Mouse (Mus musculus): Measurements from ENCODE around the gene Ppara. TPM values are rescaled to one million over a fixed set of nuclear protein-coding genes. Genes with fewer than 3 reads are reported as not detected.

Gene Ppara
- total and polyA plus RNA-seq, 3 experiments, result 12.9 to 60.7 (median 53.1) TPM

DNA sequence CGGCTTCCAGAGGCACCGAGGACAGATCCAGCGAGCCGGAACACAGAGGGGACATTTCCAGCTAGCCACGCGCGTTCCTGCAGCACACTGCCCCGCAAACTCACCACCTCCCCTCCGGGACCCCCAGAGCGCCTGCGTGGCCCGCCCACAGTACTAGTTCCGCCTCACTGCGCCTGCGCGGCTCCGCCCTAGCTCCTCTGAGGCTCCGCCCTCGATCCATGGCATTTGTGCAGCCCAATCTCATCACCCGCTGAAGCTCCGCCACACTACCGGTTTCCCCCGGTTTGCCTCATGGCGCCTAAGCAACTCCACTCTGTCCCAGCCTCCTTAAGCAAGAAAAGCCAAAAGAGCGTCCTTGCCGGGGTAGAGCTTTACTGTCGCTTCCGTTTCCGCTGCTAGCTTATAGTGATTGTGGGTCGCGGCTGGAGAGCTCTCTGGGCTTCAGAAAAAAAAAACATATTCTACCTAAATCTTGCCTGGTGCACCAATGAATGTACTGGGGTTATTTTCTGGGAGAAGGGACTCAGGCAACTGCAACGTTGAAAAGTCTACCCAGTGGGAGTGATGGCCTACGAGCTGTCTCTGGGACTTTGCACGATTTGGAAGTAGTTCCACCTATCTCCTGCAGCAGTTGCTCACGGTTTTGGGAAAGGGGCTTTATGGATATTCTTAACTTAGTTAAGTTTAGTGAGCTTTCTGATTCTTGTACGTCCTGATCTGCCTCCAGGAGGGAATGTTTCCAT, 76.9 kb downstream of the Ppara start, which contains the start of gene Cdpf1:
TSS of gene Cdpf1 (minus strand) at position 163 of the 743 bp plus-strand sequence.
- DNase-seq, result peak; percentile 99 to 100
- no peaks in the 10 kb centered on the region for H3K27me3 ChIP-seq (ENCODE audit: control insufficient read depth, insufficient read depth, low read length)
- peak within 1 kb of the TSS; percentile 78 for H3K9ac ChIP-seq (ENCODE audit: low read depth, low read length)
- H3K27ac ChIP-seq, result peak within 1 kb of the TSS; percentile 97
- peaks cover 3% of the 10 kb centered on the region for H3K4me1 ChIP-seq (ENCODE audit: control insufficient read depth, insufficient read depth, low read length)
- TF ChIP-seq CTCF (IDR thresholded peaks at IDR 0.05), result peak; percentile 18
- peak; percentile 98 for TF ChIP-seq POLR2A (IDR thresholded peaks at IDR 0.05; ENCODE audit: insufficient read depth, low read depth, low read length)
- peak; percentile 51; the same call in 1 of the 2 replicates for TF ChIP-seq EP300 (IDR thresholded peaks at IDR 0.05; ENCODE audit: insufficient read depth, low read depth, low read length)
- H3K79me2 ChIP-seq (replicated peaks; ENCODE audit: control insufficient read depth, insufficient read depth, low read length), result no peaks in the 10 kb centered on the region
- WGBS, result 2% methylated on average over 36 of the region's 36 CpGs
- H3K4me3 ChIP-seq, result peak within 1 kb of the TSS; percentile 78
- intact Hi-C loops (cut with DNase I), result loop anchor here (1.0 to 5.0 kb wide), 6 partner anchors 21 to 199 kb away; partner anchors contain the start of genes Gtse1, Trmu and Ttc38
- H3K36me3 ChIP-seq (ENCODE audit: control insufficient read depth, insufficient read depth, low read length), result no peaks in the 10 kb centered on the region

DNA sequence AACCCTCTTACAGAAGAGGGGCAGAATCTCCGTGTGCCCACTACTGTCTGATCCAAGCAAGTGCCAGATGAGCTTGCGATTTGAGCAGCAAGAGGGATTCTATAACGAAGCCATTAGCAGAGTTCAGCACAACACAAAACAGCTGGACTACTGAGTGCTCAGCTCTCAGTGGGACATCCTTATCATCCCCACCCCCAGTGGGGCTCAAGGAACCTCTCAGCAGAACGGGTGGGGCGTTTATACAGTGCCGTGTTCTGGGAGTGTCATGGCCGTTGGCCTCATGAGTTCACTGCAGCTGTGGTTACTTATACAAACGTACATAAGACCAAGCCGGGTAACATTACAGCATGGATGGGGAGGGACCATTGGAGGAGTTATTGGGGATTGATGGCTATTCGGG, 78.6 kb downstream of the Ppara start:
- Histone ChIP-seq H3K79me2 (replicated peaks; ENCODE audit: control insufficient read depth, insufficient read depth, low read length) (no peaks in the 10 kb centered on the region), H3K9ac (ENCODE audit: low read depth, low read length) (no peak overlapping the region), H3K4me1 (ENCODE audit: control insufficient read depth, insufficient read depth, low read length) (peaks cover 3% of the 10 kb centered on the region), H3K27ac (no peak overlapping the region), H3K27me3 (ENCODE audit: control insufficient read depth, insufficient read depth, low read length) (no peaks in the 10 kb centered on the region), H3K36me3 (ENCODE audit: control insufficient read depth, insufficient read depth, low read length) (no peaks in the 10 kb centered on the region), H3K4me3 (no peak overlapping the region)
- intact Hi-C loops (cut with DNase I), result loop anchor here (5.0 kb wide), 3 partner anchors 76 to 201 kb away; no protein-coding TSS in a partner anchor
- TF ChIP-seq EP300 (IDR thresholded peaks at IDR 0.05; ENCODE audit: insufficient read depth, low read depth, low read length) (no peak), CTCF (IDR thresholded peaks at IDR 0.05) (no peak), POLR2A (IDR thresholded peaks at IDR 0.05; ENCODE audit: insufficient read depth, low read depth, low read length) (no peak)
- 59% methylated on average over 10 of the region's 10 CpGs for WGBS
- DNase-seq, result no peak

DNA sequence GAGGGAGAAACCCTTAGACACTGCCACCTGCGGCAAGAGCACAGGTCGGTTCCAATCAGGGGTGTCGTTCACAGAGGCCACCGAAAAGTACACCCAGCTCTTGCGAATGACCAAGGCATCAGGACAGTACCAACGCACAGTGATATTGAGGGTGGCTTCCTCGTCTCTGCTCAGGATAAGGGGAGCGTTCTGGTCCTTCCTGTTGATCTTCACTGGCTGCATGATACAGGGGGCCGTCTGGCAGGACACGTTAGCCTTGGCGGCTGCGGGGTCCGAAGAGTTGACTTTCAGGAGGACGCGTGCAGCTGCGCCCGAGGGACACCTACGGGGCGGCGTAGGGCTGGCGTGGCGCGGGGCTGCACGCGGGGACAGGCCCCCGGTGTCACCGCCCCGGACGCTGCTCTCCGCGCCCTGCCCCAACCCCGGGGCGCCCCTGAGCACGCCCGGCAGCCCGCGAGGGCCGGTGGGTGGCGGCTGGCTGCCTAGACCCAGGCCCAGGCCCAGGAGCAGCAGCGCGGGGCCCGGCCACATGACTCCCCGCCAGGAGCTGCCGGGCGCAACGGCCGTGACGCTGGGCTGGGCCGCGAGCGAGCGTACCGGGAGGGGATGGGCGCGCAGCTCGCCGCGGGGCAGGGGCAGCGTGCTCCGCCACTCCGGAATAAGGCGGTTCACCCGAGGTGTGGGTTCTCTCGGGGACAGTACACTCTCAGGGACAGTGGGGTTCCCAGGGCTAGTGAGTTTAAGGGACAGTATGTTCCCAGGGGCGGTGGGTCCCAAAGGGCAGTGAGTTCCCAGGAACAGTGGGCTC, 86.6 kb downstream of the Ppara start, which contains the start of gene Pkdrej:
TSS of gene Pkdrej (minus strand) at position 532 of the 808 bp plus-strand sequence.
- H3K27ac ChIP-seq, result peak within 1 kb of the TSS; percentile 71
- peaks cover 4% of the 10 kb centered on the region; the same call in 1 of the 2 replicates for H3K4me1 ChIP-seq (ENCODE audit: control insufficient read depth, insufficient read depth, low read length)
- H3K79me2 ChIP-seq (replicated peaks; ENCODE audit: control insufficient read depth, insufficient read depth, low read length), result no peaks in the 10 kb centered on the region
- H3K36me3 ChIP-seq (ENCODE audit: control insufficient read depth, insufficient read depth, low read length), result no peaks in the 10 kb centered on the region
- peak within 1 kb of the TSS; percentile 75 for H3K9ac ChIP-seq (ENCODE audit: low read depth, low read length)
- DNase-seq, result peak; percentile 68 to 76
- TF ChIP-seq CTCF (IDR thresholded peaks at IDR 0.05) (no peak), POLR2A (IDR thresholded peaks at IDR 0.05; ENCODE audit: insufficient read depth, low read depth, low read length) (no peak), EP300 (IDR thresholded peaks at IDR 0.05; ENCODE audit: insufficient read depth, low read depth, low read length) (no peak)
- H3K27me3 ChIP-seq (ENCODE audit: control insufficient read depth, insufficient read depth, low read length), result peaks cover 1% of the 10 kb centered on the region; the same call in 1 of the 2 replicates
- intact Hi-C loops (cut with DNase I), result no loop called here
- peak within 1 kb of the TSS; percentile 46 for H3K4me3 ChIP-seq
- 3% methylated on average over 65 of the region's 65 CpGs for WGBS

DNA sequence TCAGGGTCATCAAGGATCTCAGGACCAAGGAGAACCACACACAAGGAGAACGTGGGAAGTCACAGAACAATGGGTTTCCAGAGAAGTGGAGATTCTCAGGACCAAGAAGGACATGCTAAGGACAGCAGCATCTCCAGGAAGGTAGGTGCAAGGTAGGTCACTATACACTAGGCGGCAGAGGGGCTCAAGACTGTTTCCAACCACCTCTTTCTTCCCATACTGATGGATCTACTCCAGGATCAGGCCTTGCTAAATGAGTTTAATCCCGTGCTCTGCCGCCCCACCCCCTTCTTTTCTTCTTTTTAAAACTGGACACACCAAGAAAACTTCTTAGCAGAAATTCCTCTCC, 87.2 kb downstream of the Ppara start:
- WGBS, result 26% methylated on average over 4 of the region's 4 CpGs
- H3K4me3 ChIP-seq, result peak overlapping the region; percentile 46
- H3K36me3 ChIP-seq (ENCODE audit: control insufficient read depth, insufficient read depth, low read length), result no peaks in the 10 kb centered on the region
- H3K27ac ChIP-seq, result peak overlapping the region; percentile 71
- intact Hi-C loops (cut with DNase I), result no loop called here
- H3K4me1 ChIP-seq (ENCODE audit: control insufficient read depth, insufficient read depth, low read length), result peaks cover 4% of the 10 kb centered on the region; the same call in 1 of the 2 replicates
- peak overlapping the region; percentile 75 for H3K9ac ChIP-seq (ENCODE audit: low read depth, low read length)
- no peak for DNase-seq
- H3K79me2 ChIP-seq (replicated peaks; ENCODE audit: control insufficient read depth, insufficient read depth, low read length), result no peaks in the 10 kb centered on the region
- no peak for TF ChIP-seq EP300 (IDR thresholded peaks at IDR 0.05; ENCODE audit: insufficient read depth, low read depth, low read length)
- TF ChIP-seq CTCF (IDR thresholded peaks at IDR 0.05), result peak; percentile 31
- H3K27me3 ChIP-seq (ENCODE audit: control insufficient read depth, insufficient read depth, low read length), result peaks cover 1% of the 10 kb centered on the region; the same call in 1 of the 2 replicates

DNA sequence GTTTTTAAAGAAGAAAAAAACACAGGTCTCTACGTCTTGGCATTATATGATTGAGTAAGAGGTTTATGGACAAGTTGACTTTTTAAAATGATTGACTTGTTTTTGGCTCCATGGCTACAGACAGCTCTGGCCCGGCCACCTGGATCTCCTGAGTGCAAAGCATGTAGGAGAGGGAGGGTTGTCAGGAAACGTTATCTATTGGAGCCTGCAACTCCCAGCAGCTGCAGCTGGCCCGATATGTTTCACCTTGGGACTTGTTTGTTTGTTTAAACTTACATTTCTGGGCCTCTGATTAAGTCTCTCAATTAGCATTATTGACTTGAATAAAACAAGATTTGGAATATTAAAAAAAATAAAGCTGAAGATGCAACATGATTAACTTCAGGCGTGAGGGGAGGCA, 91.9 kb downstream of the Ppara start:
- H3K4me1 ChIP-seq (ENCODE audit: control insufficient read depth, insufficient read depth, low read length), result no peaks in the 10 kb centered on the region
- intact Hi-C loops (cut with DNase I), result no loop called here
- WGBS, result 38% methylated on average over 5 of the region's 5 CpGs
- H3K4me3 ChIP-seq, result no peak overlapping the region
- H3K27me3 ChIP-seq (ENCODE audit: control insufficient read depth, insufficient read depth, low read length), result peaks cover under 1% of the 10 kb centered on the region; the same call in 1 of the 2 replicates
- H3K9ac ChIP-seq (ENCODE audit: low read depth, low read length), result no peak overlapping the region
- DNase-seq, result no peak
- TF ChIP-seq EP300 (IDR thresholded peaks at IDR 0.05; ENCODE audit: insufficient read depth, low read depth, low read length), result no peak
- no peak for TF ChIP-seq POLR2A (IDR thresholded peaks at IDR 0.05; ENCODE audit: insufficient read depth, low read depth, low read length)
- TF ChIP-seq CTCF (IDR thresholded peaks at IDR 0.05), result no peak
- no peaks in the 10 kb centered on the region for H3K79me2 ChIP-seq (replicated peaks; ENCODE audit: control insufficient read depth, insufficient read depth, low read length)
- H3K36me3 ChIP-seq (ENCODE audit: control insufficient read depth, insufficient read depth, low read length), result no peaks in the 10 kb centered on the region
- H3K27ac ChIP-seq, result no peak overlapping the region
